Mouse (Mus musculus): Measurements from ENCODE around the gene Pcolce2. TPM values are rescaled to one million over a fixed set of nuclear protein-coding genes. Genes with fewer than 3 reads are reported as not detected.

Gene Pcolce2
- polyA plus RNA-seq, 1 experiment from 2014 or later, result 11.8 TPM

DNA sequence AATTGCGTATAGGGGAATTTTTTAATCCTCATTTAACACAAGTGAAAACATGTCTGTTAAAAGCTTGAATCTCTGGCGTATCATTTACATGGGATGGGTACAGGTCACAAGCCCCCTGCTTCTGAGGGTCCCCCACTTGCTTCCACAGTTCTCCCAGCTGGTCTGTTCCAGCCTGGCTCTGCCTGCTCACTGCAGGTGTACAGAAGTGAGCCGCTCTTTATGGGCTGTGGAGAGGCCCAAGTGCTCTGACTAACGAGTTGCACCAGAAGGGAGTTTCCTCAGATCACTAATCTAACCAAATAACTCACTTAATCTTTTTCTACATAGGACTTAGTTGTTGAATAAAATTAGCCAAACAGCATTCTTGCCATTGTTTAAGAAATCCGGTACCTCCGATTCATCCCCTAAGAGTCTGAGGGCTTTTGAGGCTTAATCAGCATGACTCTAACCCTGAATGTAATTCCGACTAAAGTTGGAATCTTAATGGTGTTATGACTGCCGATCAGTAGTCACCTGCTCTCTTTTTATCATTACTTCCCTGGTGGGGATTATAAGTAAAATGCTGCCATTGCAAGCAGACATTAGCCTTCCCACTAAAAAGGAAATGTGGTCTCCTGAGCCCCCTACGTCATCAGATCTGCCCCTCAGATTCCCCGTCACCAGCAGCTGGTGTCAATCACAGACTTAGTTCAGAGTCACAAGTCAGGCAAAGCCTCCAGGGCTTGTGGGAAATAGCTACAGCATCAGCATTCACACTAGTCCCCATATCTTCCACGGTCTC lies 48.4 kb downstream of the Pcolce2 start:
- 30% methylated on average over 11 of the region's 11 CpGs for WGBS
- peak; percentile 43 for ATAC-seq (ENCODE audit: insufficient number of reproducible peaks, low FRiP score, low TSS enrichment, low read depth)

DNA sequence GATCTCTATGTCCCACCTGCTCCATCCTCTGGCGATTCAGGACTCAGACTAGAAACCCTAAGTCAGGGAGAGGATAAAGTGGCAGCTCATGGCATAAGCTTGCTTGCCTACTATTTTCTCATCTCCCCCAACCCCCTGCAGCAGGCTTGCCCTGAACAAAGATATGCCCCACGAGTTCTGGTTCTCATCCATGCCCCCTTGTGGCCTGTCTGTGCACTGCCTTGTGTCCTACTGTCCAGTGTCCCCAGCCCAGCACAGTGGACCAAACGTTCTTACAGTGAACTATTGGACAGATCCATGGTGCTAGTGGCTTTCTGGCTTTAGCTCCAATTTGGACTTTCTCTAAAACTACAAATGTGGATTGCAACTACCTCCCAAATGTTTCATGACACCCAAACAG lies 50.7 kb downstream of the Pcolce2 start:
- no peak overlapping the region for H3K27ac ChIP-seq (replicated peaks)
- no peaks in the 10 kb centered on the region for H3K9me3 ChIP-seq (replicated peaks)
- WGBS, result 62% methylated on average over 3 of the region's 3 CpGs
- no peak overlapping the region for H3K4me3 ChIP-seq (replicated peaks)
- no peaks in the 10 kb centered on the region for H3K27me3 ChIP-seq
- no peak for ATAC-seq (ENCODE audit: insufficient number of reproducible peaks, low FRiP score, low TSS enrichment, low read depth)
- no peaks in the 10 kb centered on the region for H3K36me3 ChIP-seq
- peaks cover 9% of the 10 kb centered on the region; the same call in 1 of the 2 replicates for H3K4me1 ChIP-seq
- H3K9ac ChIP-seq, result no peak overlapping the region
- no peak overlapping the region for H3K4me2 ChIP-seq (replicated peaks)

More for the DNA sequence above, 48.4 kb downstream of the Pcolce2 start:
- no peak overlapping the region for H3K4me3 ChIP-seq (replicated peaks)
- H3K27ac ChIP-seq (replicated peaks), result no peak overlapping the region
- no peaks in the 10 kb centered on the region for H3K9me3 ChIP-seq (replicated peaks)
- no peak overlapping the region for H3K4me2 ChIP-seq (replicated peaks)
- H3K27me3 ChIP-seq, result no peaks in the 10 kb centered on the region
- no peaks in the 10 kb centered on the region for H3K36me3 ChIP-seq
- no peak overlapping the region for H3K9ac ChIP-seq
- peaks cover 12% of the 10 kb centered on the region; the same call in 1 of the 2 replicates for H3K4me1 ChIP-seq

DNA sequence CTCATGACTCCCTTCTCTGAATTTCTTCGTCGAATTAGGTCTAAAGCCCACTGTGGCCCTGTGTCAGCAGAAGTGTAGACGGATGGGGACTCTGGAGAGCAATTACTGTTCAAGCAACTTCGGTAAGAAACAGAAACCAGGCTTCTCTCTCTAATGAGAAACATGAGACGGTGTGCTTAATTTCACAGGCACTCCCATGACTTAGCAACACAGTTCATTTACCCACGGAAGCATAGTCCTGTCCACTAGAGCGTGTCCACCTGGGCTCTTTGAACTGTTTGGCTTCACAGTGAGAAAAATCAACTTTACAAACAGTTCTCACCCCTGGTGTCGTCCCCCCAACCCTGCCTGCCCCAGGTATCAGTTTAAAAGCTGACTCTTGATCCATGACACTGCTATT lies 55.4 kb downstream of the Pcolce2 start:
- Histone ChIP-seq H3K4me1 (no peaks in the 10 kb centered on the region), H3K27ac (replicated peaks) (no peak overlapping the region), H3K4me3 (replicated peaks) (no peak overlapping the region), H3K36me3 (no peaks in the 10 kb centered on the region), H3K9me3 (replicated peaks) (no peaks in the 10 kb centered on the region), H3K9ac (no peak overlapping the region), H3K27me3 (no peaks in the 10 kb centered on the region), H3K4me2 (replicated peaks) (no peak overlapping the region)
- ATAC-seq (ENCODE audit: insufficient number of reproducible peaks, low FRiP score, low TSS enrichment, low read depth), result peak; percentile 49; the same call in 1 of the 2 replicates
- WGBS, result 31% methylated on average over 8 of the region's 8 CpGs

DNA sequence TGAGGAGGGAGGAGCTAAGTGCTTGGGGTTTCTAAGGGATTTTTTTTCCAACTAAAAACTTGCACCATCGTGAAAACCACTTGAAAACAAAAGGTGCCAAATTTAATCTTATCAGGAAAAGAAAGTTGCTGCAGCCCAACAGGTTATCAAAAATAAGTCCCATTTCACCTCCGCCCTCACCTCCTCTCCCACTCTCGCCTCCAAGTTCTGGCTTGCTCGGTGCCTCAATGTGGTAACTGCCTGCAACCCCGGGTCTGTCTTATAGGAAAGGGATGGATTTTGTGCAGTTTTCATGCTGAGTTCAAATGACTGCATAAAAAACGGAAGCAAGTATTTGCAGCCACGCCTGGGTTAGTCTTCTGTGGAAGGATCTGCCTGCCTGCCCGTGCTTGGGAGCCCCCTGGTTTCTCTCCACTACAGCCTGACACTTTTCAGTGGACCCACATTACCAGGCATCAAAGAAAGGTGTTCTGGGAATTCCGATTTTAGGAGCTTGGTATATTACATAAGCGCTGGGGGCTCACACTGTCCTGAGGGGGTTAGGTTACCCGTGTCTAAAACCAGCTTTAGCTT lies 56.2 kb downstream of the Pcolce2 start:
- H3K4me1 ChIP-seq, result no peaks in the 10 kb centered on the region
- no peak overlapping the region for H3K27ac ChIP-seq (replicated peaks)
- no peaks in the 10 kb centered on the region for H3K9me3 ChIP-seq (replicated peaks)
- 0 out of 2 replicates have a peak overlapping the region, but pooled peaks have one; percentile 3 for H3K4me2 ChIP-seq (replicated peaks)
- no peak overlapping the region for H3K4me3 ChIP-seq (replicated peaks)
- WGBS, result 63% methylated on average over 11 of the region's 11 CpGs
- no peaks in the 10 kb centered on the region for H3K27me3 ChIP-seq
- H3K36me3 ChIP-seq, result no peaks in the 10 kb centered on the region
- ATAC-seq (ENCODE audit: insufficient number of reproducible peaks, low FRiP score, low TSS enrichment, low read depth), result no peak
- H3K9ac ChIP-seq, result no peak overlapping the region

DNA sequence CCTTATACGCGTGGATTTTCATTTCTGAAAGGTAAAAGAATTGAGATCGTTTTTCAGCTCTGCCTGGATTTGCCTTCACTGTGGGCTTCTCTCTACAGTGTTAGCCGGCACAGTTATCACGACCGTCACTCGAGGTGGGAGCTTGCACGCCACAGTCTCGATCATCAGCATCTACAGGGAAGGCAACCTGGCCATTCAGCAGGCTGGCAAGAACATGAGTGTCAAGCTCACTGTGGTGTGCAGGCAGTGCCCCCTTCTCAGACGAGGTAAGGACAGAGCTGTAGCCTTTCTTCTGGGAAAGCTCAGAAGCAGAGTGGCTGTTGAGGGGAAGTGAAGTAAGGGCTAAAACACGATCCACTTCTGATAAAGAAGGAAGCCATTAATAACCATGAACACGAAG lies 57.1 kb downstream of the Pcolce2 start:
- Histone ChIP-seq H3K27me3 (no peaks in the 10 kb centered on the region), H3K27ac (replicated peaks) (no peak overlapping the region), H3K9me3 (replicated peaks) (no peaks in the 10 kb centered on the region), H3K36me3 (no peaks in the 10 kb centered on the region), H3K9ac (no peak overlapping the region), H3K4me3 (replicated peaks) (no peak overlapping the region), H3K4me2 (replicated peaks) (no peak overlapping the region), H3K4me1 (no peaks in the 10 kb centered on the region)
- 75% methylated on average over 12 of the region's 12 CpGs for WGBS
- no peak for ATAC-seq (ENCODE audit: insufficient number of reproducible peaks, low FRiP score, low TSS enrichment, low read depth)

DNA sequence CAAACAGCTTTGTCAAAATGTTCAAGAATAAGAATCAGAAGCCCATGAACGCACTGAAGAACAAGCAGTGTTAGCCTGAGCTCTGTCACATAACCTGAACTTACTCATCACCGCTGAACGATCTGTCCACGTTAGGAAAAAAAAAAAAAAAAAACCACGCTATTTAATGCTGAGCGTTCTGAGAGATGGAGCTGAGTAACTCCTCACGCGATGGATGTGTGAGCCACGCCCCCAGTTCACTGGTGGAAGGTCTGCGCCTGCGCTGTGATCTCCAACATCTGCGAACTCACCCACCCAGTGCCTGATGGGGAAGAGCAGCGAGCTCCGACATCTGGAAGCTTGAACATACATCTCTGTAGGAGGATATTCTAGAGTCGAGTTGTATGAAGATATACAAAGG lies 57.6 kb downstream of the Pcolce2 start:
- Histone ChIP-seq H3K27me3 (no peaks in the 10 kb centered on the region), H3K9ac (no peak overlapping the region), H3K36me3 (no peaks in the 10 kb centered on the region), H3K9me3 (replicated peaks) (no peaks in the 10 kb centered on the region), H3K4me2 (replicated peaks) (no peak overlapping the region), H3K4me3 (replicated peaks) (no peak overlapping the region), H3K27ac (replicated peaks) (no peak overlapping the region), H3K4me1 (no peaks in the 10 kb centered on the region)
- WGBS, result 79% methylated on average over 15 of the region's 15 CpGs
- ATAC-seq (ENCODE audit: insufficient number of reproducible peaks, low FRiP score, low TSS enrichment, low read depth), result no peak

DNA sequence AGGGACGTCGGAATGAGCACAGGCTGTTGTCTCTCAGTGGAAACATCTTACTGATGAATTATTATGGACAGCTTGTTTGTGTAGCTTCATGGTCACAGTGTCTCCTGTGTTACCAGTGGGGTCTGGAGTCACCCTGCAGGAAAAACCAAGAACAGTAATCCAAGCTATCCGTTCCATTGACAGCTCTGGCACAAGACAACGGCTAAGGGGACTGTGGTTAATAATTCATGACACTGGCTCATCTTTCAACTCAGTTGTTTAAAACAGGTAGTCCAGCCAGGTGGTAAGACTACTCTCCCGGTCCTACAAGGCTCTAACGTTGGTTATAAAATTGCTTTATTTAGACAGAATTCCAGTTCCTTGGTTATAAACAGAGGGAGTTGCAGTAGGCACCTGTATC lies 59.2 kb downstream of the Pcolce2 start:
- 75% methylated on average over 6 of the region's 6 CpGs for WGBS

DNA sequence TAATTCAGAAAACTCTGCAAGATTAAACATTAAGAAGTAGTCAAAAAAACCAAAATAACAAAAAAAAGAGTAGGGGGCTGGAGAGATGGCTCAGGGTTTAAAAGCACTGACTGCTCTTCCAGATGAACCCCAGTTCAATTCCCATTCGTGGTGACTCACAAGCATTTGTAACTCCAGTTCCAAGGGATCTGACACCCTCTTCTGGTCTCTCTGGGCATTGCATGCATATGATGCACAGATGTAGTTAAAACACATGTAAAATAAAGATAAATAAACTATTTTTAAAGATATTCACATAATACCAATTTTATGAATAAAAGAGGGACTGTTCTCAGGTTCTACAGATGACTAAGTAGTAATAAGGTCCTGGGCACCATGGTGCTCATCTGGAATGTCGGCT lies 60.4 kb downstream of the Pcolce2 start:
- WGBS, result 57% methylated on average over 2 of the region's 2 CpGs
- Histone ChIP-seq H3K36me3 (no peaks in the 10 kb centered on the region), H3K4me3 (replicated peaks) (no peak overlapping the region), H3K27ac (replicated peaks) (no peak overlapping the region), H3K4me2 (replicated peaks) (no peak overlapping the region), H3K4me1 (no peaks in the 10 kb centered on the region), H3K9me3 (replicated peaks) (no peaks in the 10 kb centered on the region), H3K27me3 (no peaks in the 10 kb centered on the region), H3K9ac (no peak overlapping the region)
- ATAC-seq (ENCODE audit: insufficient number of reproducible peaks, low FRiP score, low TSS enrichment, low read depth), result no peak

More for the DNA sequence above, 59.2 kb downstream of the Pcolce2 start:
- no peak for ATAC-seq (ENCODE audit: insufficient number of reproducible peaks, low FRiP score, low TSS enrichment, low read depth)
- Histone ChIP-seq H3K27me3 (no peaks in the 10 kb centered on the region), H3K27ac (replicated peaks) (no peak overlapping the region), H3K9me3 (replicated peaks) (no peaks in the 10 kb centered on the region), H3K9ac (no peak overlapping the region), H3K4me1 (no peaks in the 10 kb centered on the region), H3K36me3 (no peaks in the 10 kb centered on the region), H3K4me3 (replicated peaks) (no peak overlapping the region), H3K4me2 (replicated peaks) (no peak overlapping the region)

DNA sequence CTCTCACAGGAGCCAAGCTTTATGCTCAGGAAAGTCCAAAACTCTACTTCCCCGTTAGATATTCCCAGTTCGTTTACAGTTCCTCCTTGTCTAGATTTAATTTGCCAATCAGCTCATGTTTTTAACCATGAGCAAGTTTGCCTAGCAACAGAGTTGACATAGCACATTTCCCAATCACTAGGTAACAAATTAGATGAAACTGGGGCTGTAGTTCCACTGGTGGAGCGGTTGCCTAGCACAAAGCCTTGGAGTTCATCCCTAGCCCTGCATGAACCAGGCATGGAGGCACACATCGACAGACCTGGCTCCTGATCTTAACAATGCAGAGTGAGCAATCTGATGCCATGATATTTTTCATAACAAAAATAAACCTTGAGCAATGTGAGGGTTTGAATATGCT lies 61.9 kb downstream of the Pcolce2 start:
- H3K27me3 ChIP-seq, result no peaks in the 10 kb centered on the region
- no peak overlapping the region for H3K4me2 ChIP-seq (replicated peaks)
- WGBS, result 78% methylated on average over 4 of the region's 4 CpGs
- H3K9ac ChIP-seq, result no peak overlapping the region
- ATAC-seq (ENCODE audit: insufficient number of reproducible peaks, low FRiP score, low TSS enrichment, low read depth), result no peak
- H3K4me1 ChIP-seq, result no peaks in the 10 kb centered on the region
- no peak overlapping the region for H3K27ac ChIP-seq (replicated peaks)
- H3K36me3 ChIP-seq, result no peaks in the 10 kb centered on the region
- no peak overlapping the region for H3K4me3 ChIP-seq (replicated peaks)
- no peaks in the 10 kb centered on the region for H3K9me3 ChIP-seq (replicated peaks)

DNA sequence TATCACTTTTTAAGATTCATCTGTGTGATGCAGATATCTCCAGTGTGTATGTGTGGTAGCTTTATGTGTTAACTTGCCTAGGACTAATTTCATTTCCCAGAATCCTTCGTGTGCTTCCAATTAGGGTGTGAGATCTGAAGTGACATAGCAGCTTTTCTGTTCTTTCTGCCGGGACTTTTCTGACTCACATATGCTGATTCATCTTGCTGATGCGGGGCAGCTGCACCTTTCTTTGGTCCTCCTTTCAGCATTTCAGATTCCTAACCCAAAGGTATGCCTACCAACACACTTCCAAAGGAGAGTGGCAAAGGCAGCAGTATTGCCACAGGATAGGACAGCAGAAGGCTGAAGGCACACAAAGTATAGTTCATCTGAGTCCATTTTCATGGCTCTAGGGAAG lies 66.7 kb downstream of the Pcolce2 start:
- no peaks in the 10 kb centered on the region for H3K4me1 ChIP-seq
- H3K9me3 ChIP-seq (replicated peaks), result no peaks in the 10 kb centered on the region
- no peak overlapping the region for H3K4me3 ChIP-seq (replicated peaks)
- no peaks in the 10 kb centered on the region for H3K36me3 ChIP-seq
- H3K27ac ChIP-seq (replicated peaks), result no peak overlapping the region
- H3K27me3 ChIP-seq, result no peaks in the 10 kb centered on the region
- H3K4me2 ChIP-seq (replicated peaks), result no peak overlapping the region
- ATAC-seq (ENCODE audit: insufficient number of reproducible peaks, low FRiP score, low TSS enrichment, low read depth), result no peak
- WGBS, result 40% methylated on average over 3 of the region's 3 CpGs
- H3K9ac ChIP-seq, result no peak overlapping the region

DNA sequence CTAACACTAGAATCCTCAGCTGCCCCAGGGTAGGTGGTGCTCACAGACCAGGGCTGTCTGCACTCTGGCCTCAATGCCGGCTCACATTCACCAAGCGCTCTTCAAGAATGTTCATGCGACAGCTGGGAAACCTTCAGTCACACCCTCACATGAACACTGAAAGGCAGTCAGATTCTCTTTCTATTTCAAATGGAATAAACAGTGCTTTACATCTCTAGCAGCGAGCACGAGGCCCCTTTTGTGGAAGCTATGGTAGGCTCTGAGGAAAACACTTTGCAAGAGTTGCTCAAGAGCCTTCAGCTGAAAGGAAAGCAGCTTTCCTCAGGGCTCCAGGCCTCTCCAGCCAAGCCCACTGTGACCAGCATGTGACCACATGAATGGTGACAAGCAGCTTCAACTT lies 68.0 kb downstream of the Pcolce2 start:
- no peak overlapping the region for H3K4me3 ChIP-seq (replicated peaks)
- no peaks in the 10 kb centered on the region for H3K4me1 ChIP-seq
- no peak overlapping the region for H3K9ac ChIP-seq
- no peaks in the 10 kb centered on the region for H3K36me3 ChIP-seq
- H3K9me3 ChIP-seq (replicated peaks), result no peaks in the 10 kb centered on the region
- H3K4me2 ChIP-seq (replicated peaks), result no peak overlapping the region
- 69% methylated on average over 5 of the region's 5 CpGs for WGBS
- no peak for ATAC-seq (ENCODE audit: insufficient number of reproducible peaks, low FRiP score, low TSS enrichment, low read depth)
- H3K27ac ChIP-seq (replicated peaks), result no peak overlapping the region
- H3K27me3 ChIP-seq, result no peaks in the 10 kb centered on the region

DNA sequence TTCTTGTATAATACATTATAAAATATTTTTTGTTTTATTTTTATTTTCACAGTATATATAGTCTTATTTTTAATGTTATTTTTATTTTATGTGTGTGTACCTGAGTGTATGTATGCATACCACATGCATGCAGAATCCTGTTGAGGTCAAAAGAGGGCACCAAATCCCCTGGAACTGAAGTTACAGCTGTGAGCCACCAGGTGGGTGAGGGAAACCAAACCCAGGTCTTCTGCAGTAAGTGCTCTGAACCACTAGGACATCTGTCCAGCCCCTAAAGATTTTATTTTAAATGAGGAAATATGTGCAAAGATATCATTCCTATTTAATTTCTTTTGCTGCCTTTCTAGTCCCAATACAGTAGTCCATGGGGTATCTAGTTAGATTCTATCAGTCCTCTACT lies 71.5 kb downstream of the Pcolce2 start:
- H3K9me3 ChIP-seq (replicated peaks), result no peaks in the 10 kb centered on the region
- no peaks in the 10 kb centered on the region for H3K36me3 ChIP-seq
- H3K4me2 ChIP-seq (replicated peaks), result no peak overlapping the region
- H3K27ac ChIP-seq (replicated peaks), result no peak overlapping the region
- no peaks in the 10 kb centered on the region for H3K27me3 ChIP-seq
- H3K4me3 ChIP-seq (replicated peaks), result no peak overlapping the region
- no peak for ATAC-seq (ENCODE audit: insufficient number of reproducible peaks, low FRiP score, low TSS enrichment, low read depth)
- H3K9ac ChIP-seq, result no peak overlapping the region
- H3K4me1 ChIP-seq, result no peaks in the 10 kb centered on the region
